Comparison of ENCODE assay signal across 26 mouse cellular contexts in the genomic region with DNA sequence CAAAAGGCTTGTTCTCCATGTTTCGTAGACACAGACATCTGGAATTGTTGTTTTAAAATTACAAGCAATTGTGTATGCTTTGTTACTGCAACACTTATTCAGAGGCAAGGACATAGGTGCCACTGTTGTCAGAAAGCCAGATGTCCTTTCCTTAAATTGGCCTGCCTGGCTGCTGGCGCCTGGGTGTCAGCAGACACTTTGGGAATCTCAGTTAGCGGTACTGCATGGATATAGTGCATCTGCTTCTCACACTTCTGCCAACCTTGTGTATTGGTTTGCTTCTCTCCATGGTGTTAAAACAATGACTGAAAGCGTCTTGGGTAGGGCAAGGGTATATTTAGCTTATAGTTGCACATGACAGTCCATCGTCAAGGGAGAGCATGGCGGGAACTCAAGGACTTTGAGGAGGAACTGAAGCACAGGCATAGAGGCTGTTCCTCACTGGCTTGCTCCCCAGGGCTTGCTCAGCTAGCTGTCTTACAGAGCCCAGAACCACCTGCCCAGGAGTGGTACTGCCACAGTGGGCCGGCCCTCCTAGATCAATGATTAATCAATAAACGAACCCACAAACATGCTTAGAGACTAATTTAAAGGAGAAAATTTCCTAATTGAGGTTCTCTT. TPM values are rescaled to one million over a fixed set of nuclear protein-coding genes. Genes with fewer than 3 reads are reported as not detected.
DNase-seq lines count a peak whose midpoint lies in the region; ATAC-seq and TF ChIP-seq lines count a peak whose summit lies in the region.
"Had no signal": no experiment of that assay in that cellular context is flagged by ENCODE, and none has a peak within 500 bp of the region (broad histone marks: within the 10 kb centered on the region; RNA-seq: fewer than 3 reads in every experiment).

No protein-coding gene starts in this region.

- WGBS in heart, embryonic 12.5 days: 77% methylated on average over 8 of the region's 8 CpGs
- WGBS in kidney, adult 2 months: 81% methylated on average over 8 of the region's 8 CpGs
- WGBS in kidney, embryonic 15.5 days: 87% methylated on average over 8 of the region's 8 CpGs
- WGBS in limb, embryonic 15.5 days: 70% methylated on average over 8 of the region's 8 CpGs
- 84% methylated on average over 8 of the region's 8 CpGs for WGBS in stomach, embryonic 14.5 days

- H3K36me3 ChIP-seq in heart, embryonic 12.5 days: no peaks in the 10 kb centered on the region
- no peaks in the 10 kb centered on the region for H3K36me3 ChIP-seq in kidney, adult 2 months (ENCODE audit: control insufficient read depth, insufficient read depth, low read length)
- no peaks in the 10 kb centered on the region for H3K36me3 ChIP-seq in kidney, embryonic 15.5 days
- H3K36me3 ChIP-seq in limb, embryonic 15.5 days: no peaks in the 10 kb centered on the region
- no peaks in the 10 kb centered on the region for H3K36me3 ChIP-seq in stomach, embryonic 14.5 days (ENCODE audit: control insufficient read depth, insufficient read depth, low read length)
- H3K36me3 ChIP-seq: forebrain, embryonic 10.5 days; midbrain, embryonic 12.5 days had no signal

- H3K27me3 ChIP-seq in heart, embryonic 12.5 days (replicated peaks): no peaks in the 10 kb centered on the region
- no peaks in the 10 kb centered on the region for H3K27me3 ChIP-seq in kidney, adult 2 months (replicated peaks; ENCODE audit: control insufficient read depth, insufficient read depth, low read length)
- H3K27me3 ChIP-seq in kidney, embryonic 15.5 days: no peaks in the 10 kb centered on the region
- no peaks in the 10 kb centered on the region for H3K27me3 ChIP-seq in limb, embryonic 15.5 days
- no peaks in the 10 kb centered on the region for H3K27me3 ChIP-seq in stomach, embryonic 14.5 days (ENCODE audit: control insufficient read depth, insufficient read depth, low read length)
- H3K27me3 ChIP-seq: midbrain, embryonic 12.5 days had no signal

- no peak overlapping the region for H3K27ac ChIP-seq in heart, embryonic 12.5 days (ENCODE audit: poor library complexity, severe bottlenecking)
- peak overlapping the region; percentile 35 for H3K27ac ChIP-seq in kidney, adult 2 months (ENCODE audit: insufficient read depth, low read depth, low read length)
- H3K27ac ChIP-seq in kidney, embryonic 15.5 days: no peak overlapping the region
- H3K27ac ChIP-seq in limb, embryonic 15.5 days: peak overlapping the region; percentile 3; the same call in 1 of the 2 replicates
- peak overlapping the region; percentile 30; the same call in 1 of the 2 replicates for H3K27ac ChIP-seq in stomach, embryonic 14.5 days (ENCODE audit: low read length)
- H3K27ac ChIP-seq: forebrain, embryonic 10.5 days; midbrain, embryonic 12.5 days had no signal

- TF ChIP-seq POLR2A in kidney, adult 2 months (IDR thresholded peaks at IDR 0.05; ENCODE audit: low read depth, low read length): no peak

- H3K9me3 ChIP-seq in heart, embryonic 12.5 days (replicated peaks): no peaks in the 10 kb centered on the region
- no peaks in the 10 kb centered on the region for H3K9me3 ChIP-seq in kidney, embryonic 15.5 days (replicated peaks)
- no peaks in the 10 kb centered on the region for H3K9me3 ChIP-seq in limb, embryonic 15.5 days
- H3K9me3 ChIP-seq in stomach, embryonic 14.5 days (ENCODE audit: control insufficient read depth, low read depth, low read length): no peaks in the 10 kb centered on the region
- H3K9me3 ChIP-seq: forebrain, embryonic 10.5 days; midbrain, embryonic 12.5 days had no signal

- 0 out of 2 replicates have a peak, but pooled peaks cover 5% of the 10 kb centered on the region for H3K4me1 ChIP-seq in heart, embryonic 12.5 days (replicated peaks)
- H3K4me1 ChIP-seq in kidney, adult 2 months (ENCODE audit: control insufficient read depth, insufficient read depth, low read length): no peaks in the 10 kb centered on the region
- no peaks in the 10 kb centered on the region for H3K4me1 ChIP-seq in kidney, embryonic 15.5 days
- peaks cover 8% of the 10 kb centered on the region; the same call in 1 of the 2 replicates for H3K4me1 ChIP-seq in limb, embryonic 15.5 days
- 0 out of 2 replicates have a peak, but pooled peaks cover 7% of the 10 kb centered on the region for H3K4me1 ChIP-seq in stomach, embryonic 14.5 days (ENCODE audit: control insufficient read depth, insufficient read depth, low read length)
- H3K4me1 ChIP-seq: forebrain, embryonic 10.5 days; midbrain, embryonic 12.5 days had no signal

- DNase-seq in heart, adult 18-20 months: peak; percentile 25 to 41
- DNase-seq in kidney, adult 2 months: no peak
- no peak for DNase-seq in cerebellum, adult 8-10 months
- DNase-seq in layer of hippocampus, postnatal 10 days (ENCODE audit: low spot score in 2 of 2): no peak
- DNase-seq: adrenal gland, adult 8-10 months; cerebellum, adult 11 months; cerebellum, postnatal 36 days; kidney, adult 18-20 months; kidney, postnatal 25 days; layer of hippocampus, adult 9-11 months; retina, postnatal 1 day; right cerebral cortex, postnatal 4 days; thymus, adult 2 months had no signal

- no peak overlapping the region for H3K9ac ChIP-seq in heart, embryonic 12.5 days
- H3K9ac ChIP-seq in kidney, embryonic 15.5 days: no peak overlapping the region
- no peak overlapping the region for H3K9ac ChIP-seq in limb, embryonic 15.5 days
- no peak overlapping the region for H3K9ac ChIP-seq in stomach, embryonic 14.5 days (replicated peaks; ENCODE audit: low read depth, low read length)
- H3K9ac ChIP-seq: midbrain, embryonic 12.5 days had no signal

- TF ChIP-seq CTCF in kidney, adult 2 months (conservative IDR thresholded peaks at IDR 0.05; ENCODE audit: insufficient read depth, insufficient read length, low read depth, low read length): no peak

- no peak overlapping the region for H3K4me2 ChIP-seq in heart, embryonic 12.5 days
- H3K4me2 ChIP-seq in kidney, embryonic 15.5 days: no peak overlapping the region
- no peak overlapping the region for H3K4me2 ChIP-seq in limb, embryonic 15.5 days
- peak overlapping the region; percentile 22 for H3K4me2 ChIP-seq in stomach, embryonic 14.5 days (replicated peaks; ENCODE audit: low read depth, low read length)
- H3K4me2 ChIP-seq: midbrain, embryonic 12.5 days had no signal

- no peak for ATAC-seq in heart, embryonic 12.5 days (ENCODE audit: insufficient number of reproducible peaks, low FRiP score)
- ATAC-seq in kidney, embryonic 15.5 days (replicated peaks; ENCODE audit: low FRiP score): no peak
- no peak for ATAC-seq in limb, embryonic 15.5 days (ENCODE audit: insufficient number of reproducible peaks, low FRiP score, low TSS enrichment, low read depth)
- ATAC-seq in stomach, embryonic 14.5 days (ENCODE audit: insufficient number of reproducible peaks, insufficient read depth, low FRiP score, low read depth): no peak
- ATAC-seq: hindbrain, embryonic 16.5 days had no signal

- no peak overlapping the region for H3K4me3 ChIP-seq in heart, embryonic 12.5 days
- H3K4me3 ChIP-seq in kidney, adult 2 months (ENCODE audit: insufficient read depth, low read depth, low read length): no peak overlapping the region
- no peak overlapping the region for H3K4me3 ChIP-seq in kidney, embryonic 15.5 days (replicated peaks)
- H3K4me3 ChIP-seq in limb, embryonic 15.5 days: no peak overlapping the region
- no peak overlapping the region for H3K4me3 ChIP-seq in stomach, embryonic 14.5 days (ENCODE audit: low read depth, low read length)
- H3K4me3 ChIP-seq: forebrain, embryonic 10.5 days; heart, adult 2 months; midbrain, embryonic 12.5 days had no signal

RNA-seq across cellular contexts. Expression of a gene that starts 38.5 kb away (rescaled TPM):
- total RNA-seq in heart, adult 18-20 months (2021): under 1 TPM in 1 of 2 experiments, not detected in 1; 0.18 TPM
- polyA plus RNA-seq in heart, embryonic 12.5 days (2016; fragmentation: Nextera tagmentation; extraction: Ambion mirVana): not detected in 2 replicates
- polyA plus RNA-seq in kidney, adult 2 months (2012; rRNA removed): not detected in 2 replicates
- 0.06 and 0.08 TPM in 2 replicates for polyA plus RNA-seq in kidney, embryonic 15.5 days (2015; fragmentation: Nextera tagmentation; extraction: Ambion mirVana)
- 0.34 and 0.58 TPM in 2 replicates for polyA plus RNA-seq in limb, embryonic 15.5 days (2015; fragmentation: Nextera tagmentation; extraction: Ambion mirVana)
- polyA plus RNA-seq in stomach, embryonic 14.5 days (2014; fragmentation: Nextera tagmentation; extraction: Ambion mirVana): 3.6 and 5.0 TPM in 2 replicates
- total RNA-seq in layer of hippocampus, postnatal 10 days (2021): not detected
- total RNA-seq: adrenal gland, adult 8-10 months; gastrocnemius, adult 8-10 months; heart, adult 2 months; left cerebral cortex, postnatal 10 days; liver, adult 2 months; neutrophil, adult 5-6 weeks had no signal
- polyA plus RNA-seq: brain, embryonic 14.5 days; forebrain, embryonic 10.5 days; hindbrain, embryonic 16.5 days; liver, adult 2 months; midbrain, embryonic 12.5 days had no signal

RNA-seq across cellular contexts. Expression of a gene that starts 47.0 kb away (rescaled TPM):
- not detected for total RNA-seq in heart, adult 18-20 months (2021)
- not detected in 2 replicates for polyA plus RNA-seq in heart, embryonic 12.5 days (2016; fragmentation: Nextera tagmentation; extraction: Ambion mirVana)
- 0.12 TPM in 1 of 2 replicates, not detected in the other for polyA plus RNA-seq in kidney, adult 2 months (2012; rRNA removed)
- polyA plus RNA-seq in kidney, embryonic 15.5 days (2015; fragmentation: Nextera tagmentation; extraction: Ambion mirVana): not detected in 2 replicates
- 0.38 TPM in 1 of 2 replicates, not detected in the other for polyA plus RNA-seq in limb, embryonic 15.5 days (2015; fragmentation: Nextera tagmentation; extraction: Ambion mirVana)
- not detected in 2 replicates for polyA plus RNA-seq in stomach, embryonic 14.5 days (2014; fragmentation: Nextera tagmentation; extraction: Ambion mirVana)
- not detected for total RNA-seq in layer of hippocampus, postnatal 10 days (2021)
- total RNA-seq: adrenal gland, adult 8-10 months; gastrocnemius, adult 8-10 months; heart, adult 2 months; left cerebral cortex, postnatal 10 days; liver, adult 2 months had no signal
- polyA plus RNA-seq: brain, embryonic 14.5 days; forebrain, embryonic 10.5 days; heart, adult 2 months; liver, adult 2 months; midbrain, embryonic 12.5 days had no signal

RNA-seq across cellular contexts. Expression of a gene that starts 58.2 kb away (rescaled TPM):
- total RNA-seq in heart, adult 18-20 months (2021): under 1 TPM; 0.27 to 0.54 TPM
- 0.15 TPM in 1 of 2 replicates, not detected in the other for polyA plus RNA-seq in heart, embryonic 12.5 days (2016; fragmentation: Nextera tagmentation; extraction: Ambion mirVana)
- 0.69 and 1.6 TPM in 2 replicates for polyA plus RNA-seq in kidney, adult 2 months (2012; rRNA removed)
- 0.65 and 0.77 TPM in 2 replicates for polyA plus RNA-seq in kidney, embryonic 15.5 days (2015; fragmentation: Nextera tagmentation; extraction: Ambion mirVana)
- polyA plus RNA-seq in limb, embryonic 15.5 days (2015; fragmentation: Nextera tagmentation; extraction: Ambion mirVana): 1.3 TPM in 2 replicates
- polyA plus RNA-seq in stomach, embryonic 14.5 days (2014; fragmentation: Nextera tagmentation; extraction: Ambion mirVana): 0.83 and 1.2 TPM in 2 replicates
- total RNA-seq in layer of hippocampus, postnatal 10 days (2021): 1 to 10 TPM; 1.1 to 1.3 TPM
- total RNA-seq: gastrocnemius, adult 8-10 months; neutrophil, adult 5-6 weeks had no signal
- polyA plus RNA-seq: forebrain, embryonic 10.5 days; midbrain, embryonic 12.5 days had no signal

Comparison
In these comparisons a context has a peak if more than half of its experiments do, and no peak if none do; other contexts are left out.
1. H3K27ac ChIP-seq: peak in kidney, adult 2 months (single experiment), limb, embryonic 15.5 days (single experiment) and stomach, embryonic 14.5 days (single experiment); none in heart, embryonic 12.5 days (single experiment) and kidney, embryonic 15.5 days (single experiment).
2. DNase-seq: peak in heart, adult 18-20 months (2 of 2); none in kidney, adult 2 months (single experiment), cerebellum, adult 8-10 months (single experiment) and layer of hippocampus, postnatal 10 days (0 of 2).